Mouse (Mus musculus): ENCODE data around the gene Tns3. TPM values are rescaled to one million over a fixed set of nuclear protein-coding genes. Genes with fewer than 3 reads are reported as not detected.

Gene Tns3
- polyA plus RNA-seq, 1 experiment from 2014 or later, result 12.6 TPM

- H3K4me2 ChIP-seq (replicated peaks), result no peak overlapping the region
- no peaks in the 10 kb centered on the region for H3K9me3 ChIP-seq
- no peak overlapping the region for H3K27ac ChIP-seq
- H3K9ac ChIP-seq, result no peak overlapping the region
- no peak overlapping the region for H3K4me3 ChIP-seq
- H3K36me3 ChIP-seq, result peaks cover 5% of the 10 kb centered on the region; the same call in 1 of the 2 replicates
- H3K27me3 ChIP-seq (replicated peaks), result no peaks in the 10 kb centered on the region
- peaks cover 6% of the 10 kb centered on the region for H3K4me1 ChIP-seq
- no peak for ATAC-seq (ENCODE audit: low FRiP score, low read depth)
- 89% methylated on average over 4 of the region's 4 CpGs for WGBS
Observed at GRCm38 (mm10) chr11:8450540-8450939, 213.8 kb downstream of the Tns3 start.

- H3K4me3 ChIP-seq, result no peak overlapping the region
- no peak overlapping the region; the same call in 1 of the 2 replicates for H3K27ac ChIP-seq
- H3K4me2 ChIP-seq (replicated peaks), result no peak overlapping the region
- no peaks in the 10 kb centered on the region for H3K9me3 ChIP-seq
- H3K9ac ChIP-seq, result no peak overlapping the region
- H3K27me3 ChIP-seq (replicated peaks), result no peaks in the 10 kb centered on the region
- H3K4me1 ChIP-seq, result peaks cover 10% of the 10 kb centered on the region
- H3K36me3 ChIP-seq, result no peaks in the 10 kb centered on the region
- WGBS, result 52% methylated on average over 8 of the region's 8 CpGs
- peak; percentile 80 for ATAC-seq (ENCODE audit: low FRiP score, low read depth)
Observed at GRCm38 (mm10) chr11:8445915-8446356, 218.4 kb downstream of the Tns3 start.

GRCm38 (mm10) chr11:8444759-8445422, 219.4 kb downstream of the Tns3 start:
- no peak overlapping the region for H3K9ac ChIP-seq
- H3K4me1 ChIP-seq, result peaks cover 10% of the 10 kb centered on the region
- H3K27ac ChIP-seq, result no peak overlapping the region
- 89% methylated on average over 13 of the region's 13 CpGs for WGBS
- H3K4me2 ChIP-seq (replicated peaks), result no peak overlapping the region
- ATAC-seq (ENCODE audit: low FRiP score, low read depth), result no peak
- H3K36me3 ChIP-seq, result no peaks in the 10 kb centered on the region
- no peak overlapping the region for H3K4me3 ChIP-seq
- H3K27me3 ChIP-seq (replicated peaks), result no peaks in the 10 kb centered on the region
- H3K9me3 ChIP-seq, result no peaks in the 10 kb centered on the region

- Histone ChIP-seq H3K27me3 (replicated peaks) (no peaks in the 10 kb centered on the region), H3K4me1 (peaks cover 10% of the 10 kb centered on the region), H3K27ac (no peak overlapping the region), H3K9ac (no peak overlapping the region), H3K36me3 (no peaks in the 10 kb centered on the region), H3K4me2 (replicated peaks) (no peak overlapping the region), H3K4me3 (no peak overlapping the region), H3K9me3 (no peaks in the 10 kb centered on the region)
- WGBS, result 83% methylated on average over 11 of the region's 11 CpGs
- no peak for ATAC-seq (ENCODE audit: low FRiP score, low read depth)
Observed at GRCm38 (mm10) chr11:8443539-8444292, 220.6 kb downstream of the Tns3 start.

GRCm38 (mm10) chr11:8440706-8441105, 223.6 kb downstream of the Tns3 start:
- Histone ChIP-seq H3K36me3 (no peaks in the 10 kb centered on the region; the same call in 1 of the 2 replicates), H3K9ac (no peak overlapping the region), H3K27ac (no peak overlapping the region), H3K27me3 (replicated peaks) (no peaks in the 10 kb centered on the region), H3K4me2 (replicated peaks) (no peak overlapping the region), H3K4me3 (no peak overlapping the region), H3K4me1 (peaks cover 4% of the 10 kb centered on the region), H3K9me3 (no peaks in the 10 kb centered on the region)
- 91% methylated on average over 2 of the region's 2 CpGs for WGBS
- no peak for ATAC-seq (ENCODE audit: low FRiP score, low read depth)

- Histone ChIP-seq H3K9ac (no peak overlapping the region), H3K4me1 (0 out of 2 replicates have a peak, but pooled peaks cover 3% of the 10 kb centered on the region), H3K27ac (no peak overlapping the region), H3K27me3 (replicated peaks) (no peaks in the 10 kb centered on the region), H3K36me3 (no peaks in the 10 kb centered on the region; the same call in 1 of the 2 replicates), H3K4me2 (replicated peaks) (no peak overlapping the region), H3K4me3 (no peak overlapping the region), H3K9me3 (no peaks in the 10 kb centered on the region)
- ATAC-seq (ENCODE audit: low FRiP score, low read depth), result no peak
- 89% methylated on average over 5 of the region's 5 CpGs for WGBS
Observed at GRCm38 (mm10) chr11:8440221-8440620, 224.1 kb downstream of the Tns3 start.

- Histone ChIP-seq H3K36me3 (peaks cover 6% of the 10 kb centered on the region), H3K9ac (no peak overlapping the region), H3K4me2 (replicated peaks) (no peak overlapping the region), H3K27ac (no peak overlapping the region), H3K9me3 (no peaks in the 10 kb centered on the region), H3K4me1 (no peaks in the 10 kb centered on the region), H3K4me3 (no peak overlapping the region), H3K27me3 (replicated peaks) (no peaks in the 10 kb centered on the region)
- WGBS, result 94% methylated on average over 9 of the region's 9 CpGs
- no peak for ATAC-seq (ENCODE audit: low FRiP score, low read depth)
Observed at GRCm38 (mm10) chr11:8439035-8439434, 225.3 kb downstream of the Tns3 start.

- ATAC-seq (ENCODE audit: low FRiP score, low read depth), result no peak
- no peak overlapping the region for H3K9ac ChIP-seq
- H3K27ac ChIP-seq, result no peak overlapping the region
- no peaks in the 10 kb centered on the region for H3K4me1 ChIP-seq
- no peak overlapping the region for H3K4me3 ChIP-seq
- H3K4me2 ChIP-seq (replicated peaks), result no peak overlapping the region
- peaks cover 9% of the 10 kb centered on the region for H3K36me3 ChIP-seq
- 96% methylated on average over 4 of the region's 4 CpGs for WGBS
- H3K9me3 ChIP-seq, result no peaks in the 10 kb centered on the region
- H3K27me3 ChIP-seq (replicated peaks), result no peaks in the 10 kb centered on the region
Observed at GRCm38 (mm10) chr11:8438269-8438668, 226.1 kb downstream of the Tns3 start.

- H3K4me1 ChIP-seq, result no peaks in the 10 kb centered on the region
- ATAC-seq (ENCODE audit: low FRiP score, low read depth), result no peak
- H3K9me3 ChIP-seq, result no peaks in the 10 kb centered on the region
- no peak overlapping the region for H3K9ac ChIP-seq
- WGBS, result 93% methylated on average over 6 of the region's 6 CpGs
- no peaks in the 10 kb centered on the region for H3K27me3 ChIP-seq (replicated peaks)
- H3K27ac ChIP-seq, result no peak overlapping the region
- H3K36me3 ChIP-seq, result peaks cover 9% of the 10 kb centered on the region
- H3K4me3 ChIP-seq, result no peak overlapping the region
- H3K4me2 ChIP-seq (replicated peaks), result no peak overlapping the region
Observed at GRCm38 (mm10) chr11:8435101-8435500, 229.2 kb downstream of the Tns3 start.

GRCm38 (mm10) chr11:8434366-8434765, 230.0 kb downstream of the Tns3 start:
- Histone ChIP-seq H3K9ac (no peak overlapping the region), H3K4me2 (replicated peaks) (no peak overlapping the region), H3K27me3 (replicated peaks) (no peaks in the 10 kb centered on the region), H3K27ac (no peak overlapping the region), H3K4me1 (no peaks in the 10 kb centered on the region), H3K4me3 (no peak overlapping the region), H3K36me3 (peaks cover 9% of the 10 kb centered on the region), H3K9me3 (no peaks in the 10 kb centered on the region)
- WGBS, result 87% methylated on average over 6 of the region's 6 CpGs
- ATAC-seq (ENCODE audit: low FRiP score, low read depth), result no peak

GRCm38 (mm10) chr11:8433443-8433842, 230.9 kb downstream of the Tns3 start:
- H3K4me1 ChIP-seq, result no peaks in the 10 kb centered on the region
- ATAC-seq (ENCODE audit: low FRiP score, low read depth), result no peak
- WGBS, result 94% methylated on average over 9 of the region's 9 CpGs
- peaks cover 9% of the 10 kb centered on the region for H3K36me3 ChIP-seq
- no peak overlapping the region for H3K27ac ChIP-seq
- H3K4me2 ChIP-seq (replicated peaks), result no peak overlapping the region
- no peaks in the 10 kb centered on the region for H3K9me3 ChIP-seq
- H3K4me3 ChIP-seq, result no peak overlapping the region
- no peak overlapping the region for H3K9ac ChIP-seq
- H3K27me3 ChIP-seq (replicated peaks), result no peaks in the 10 kb centered on the region

- Histone ChIP-seq H3K36me3 (peaks cover 9% of the 10 kb centered on the region), H3K4me1 (no peaks in the 10 kb centered on the region), H3K27me3 (replicated peaks) (no peaks in the 10 kb centered on the region), H3K4me3 (no peak overlapping the region), H3K4me2 (replicated peaks) (no peak overlapping the region), H3K9me3 (no peaks in the 10 kb centered on the region), H3K9ac (no peak overlapping the region), H3K27ac (no peak overlapping the region)
- 91% methylated on average over 8 of the region's 8 CpGs for WGBS
- no peak for ATAC-seq (ENCODE audit: low FRiP score, low read depth)
Observed at GRCm38 (mm10) chr11:8432941-8433340, 231.4 kb downstream of the Tns3 start.
